Mouse (Mus musculus): ENCODE results near the gene Dgkz. TPM values are rescaled to one million over a fixed set of nuclear protein-coding genes. Genes with fewer than 3 reads are reported as not detected.

Dgkz gene
- polyA plus RNA-seq, 1 experiment from 2014 or later: 39.1 TPM

- Histone ChIP-seq H3K4me3 (peak overlapping the region; percentile 88), H3K4me1 (peaks cover 35% of the 10 kb centered on the region), H3K4me2 (replicated peaks) (peak overlapping the region; percentile 85), H3K27ac (peak overlapping the region; percentile 98), H3K36me3 (peaks cover 25% of the 10 kb centered on the region), H3K9me3 (no peaks in the 10 kb centered on the region), H3K27me3 (no peaks in the 10 kb centered on the region), H3K9ac (peak overlapping the region; percentile 97)
- under 1% methylated on average over 49 of the region's 50 CpGs for WGBS
- ATAC-seq (ENCODE audit: insufficient number of reproducible peaks, insufficient read depth, low FRiP score, low TSS enrichment): peak; percentile 49
These were observed 44.1 kb downstream of the Dgkz start for GRCm38 (mm10) chr2:91931328-91932159.

GRCm38 (mm10) chr2:91930761-91931291 is 44.8 kb downstream of the Dgkz start:
- Histone ChIP-seq H3K27ac (peak overlapping the region; percentile 98), H3K4me3 (peak overlapping the region; percentile 88), H3K27me3 (peaks cover under 1% of the 10 kb centered on the region; the same call in 1 of the 2 replicates), H3K9me3 (no peaks in the 10 kb centered on the region), H3K9ac (peak overlapping the region; percentile 97), H3K4me1 (peaks cover 35% of the 10 kb centered on the region), H3K4me2 (replicated peaks) (peak overlapping the region; percentile 85), H3K36me3 (peaks cover 19% of the 10 kb centered on the region)
- ATAC-seq (ENCODE audit: insufficient number of reproducible peaks, insufficient read depth, low FRiP score, low TSS enrichment): no peak
- WGBS: 1% methylated on average over 23 of the region's 23 CpGs

DNA sequence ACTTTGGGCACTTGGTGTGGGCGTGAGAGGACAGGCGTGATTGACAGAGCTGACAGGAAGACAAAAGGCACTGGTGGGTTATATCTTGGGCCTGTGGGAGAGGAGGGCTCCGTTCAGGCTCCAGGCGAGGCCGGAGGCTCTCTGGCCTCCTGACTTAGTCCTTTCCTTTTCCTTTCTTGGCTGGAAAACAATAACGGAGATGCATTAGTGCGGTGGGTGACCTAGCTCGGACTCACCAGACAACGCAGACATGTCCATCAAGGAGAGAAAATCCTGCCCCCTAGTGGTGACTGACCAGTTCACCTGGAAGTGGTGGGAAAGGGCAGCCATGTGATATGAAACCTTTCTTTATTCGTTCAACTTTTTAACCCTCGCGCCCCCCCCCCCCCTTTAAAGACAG is 45.7 kb downstream of the Dgkz start:
- H3K27ac ChIP-seq: peak overlapping the region; percentile 98
- no peak for ATAC-seq (ENCODE audit: insufficient number of reproducible peaks, insufficient read depth, low FRiP score, low TSS enrichment)
- peaks cover 7% of the 10 kb centered on the region; the same call in 1 of the 2 replicates for H3K27me3 ChIP-seq

DNA sequence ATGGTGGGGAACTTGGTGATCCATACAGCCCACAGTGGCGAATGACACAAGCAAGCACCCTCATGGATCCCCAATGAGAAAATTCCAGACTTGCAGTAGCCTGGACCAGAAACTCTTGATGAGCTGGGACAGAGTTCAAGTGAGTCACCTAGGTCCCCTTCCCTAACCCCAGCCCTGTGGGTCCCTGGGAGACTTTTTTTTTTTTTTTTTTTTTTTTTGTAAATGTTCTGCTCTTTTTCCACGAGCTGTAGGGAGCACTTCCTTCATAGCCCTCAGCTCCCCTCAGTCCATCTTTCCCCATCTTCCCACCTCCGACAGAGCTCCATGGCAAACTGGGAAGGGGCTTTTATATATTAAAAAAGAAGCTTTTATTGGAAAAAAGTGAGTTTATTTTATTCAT is 46.2 kb downstream of the Dgkz start:
- WGBS: 59% methylated on average over 3 of the region's 3 CpGs
- Histone ChIP-seq H3K9ac (peak overlapping the region; percentile 97), H3K4me1 (peaks cover 35% of the 10 kb centered on the region)

More for the DNA sequence above, 45.7 kb downstream of the Dgkz start:
- H3K4me2 ChIP-seq (replicated peaks): peak overlapping the region; percentile 85
- no peaks in the 10 kb centered on the region for H3K9me3 ChIP-seq
- 8% methylated on average over 12 of the region's 12 CpGs for WGBS
- H3K4me3 ChIP-seq: peak overlapping the region; percentile 88
- H3K4me1 ChIP-seq: peaks cover 35% of the 10 kb centered on the region
- H3K36me3 ChIP-seq: peaks cover 18% of the 10 kb centered on the region
- H3K9ac ChIP-seq: peak overlapping the region; percentile 97

DNA sequence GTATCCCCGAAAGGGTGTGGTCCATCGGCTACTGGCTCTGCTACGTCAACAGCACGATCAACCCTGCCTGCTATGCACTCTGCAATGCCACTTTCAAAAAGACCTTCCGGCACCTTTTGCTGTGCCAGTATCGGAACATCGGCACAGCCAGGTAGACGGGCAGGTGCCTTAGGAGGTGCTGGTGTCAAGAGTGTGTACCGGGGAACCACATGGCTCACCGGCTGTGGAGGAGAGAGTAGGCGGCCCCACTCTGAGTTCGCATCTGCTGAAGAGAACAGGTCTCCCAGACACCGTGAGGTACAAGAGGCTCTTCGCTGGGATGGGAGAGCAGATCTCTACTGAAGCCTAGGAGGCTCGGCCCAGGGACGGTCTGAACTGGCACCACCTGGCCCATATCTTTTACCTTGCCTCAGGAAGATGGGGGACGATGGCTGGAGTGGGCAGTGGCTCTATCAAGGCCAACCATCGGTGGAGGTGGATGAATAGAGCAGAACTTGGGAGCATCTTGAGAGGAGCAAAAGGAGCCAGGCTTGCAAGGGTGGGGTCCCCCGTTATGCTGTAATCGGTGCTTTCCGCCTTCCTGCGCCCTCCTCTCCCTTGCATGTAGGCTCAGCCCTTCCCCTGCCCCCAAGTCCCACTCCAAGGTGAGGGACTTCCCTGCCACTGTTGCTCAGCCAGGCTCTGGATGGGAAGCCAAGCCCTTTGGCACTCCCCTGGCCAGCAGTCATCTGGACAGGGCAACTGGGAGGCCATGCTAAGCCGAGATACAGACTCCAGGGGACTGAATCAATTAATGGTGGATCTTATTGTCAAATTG is 46.9 kb downstream of the Dgkz start:
- Histone ChIP-seq H3K36me3 (peaks cover 14% of the 10 kb centered on the region; the same call in 1 of the 2 replicates), H3K4me2 (replicated peaks) (peak overlapping the region; percentile 85; the same call in 1 of the 2 replicates), H3K4me3 (no peak overlapping the region), H3K27ac (no peak overlapping the region), H3K4me1 (peaks cover 30% of the 10 kb centered on the region), H3K9me3 (no peaks in the 10 kb centered on the region), H3K9ac (no peak overlapping the region), H3K27me3 (peaks cover 14% of the 10 kb centered on the region)
- ATAC-seq (ENCODE audit: insufficient number of reproducible peaks, insufficient read depth, low FRiP score, low TSS enrichment): no peak
- WGBS: 74% methylated on average over 23 of the region's 23 CpGs

More for the DNA sequence above, 46.2 kb downstream of the Dgkz start:
- peak overlapping the region; percentile 85 for H3K4me2 ChIP-seq (replicated peaks)
- no peaks in the 10 kb centered on the region for H3K9me3 ChIP-seq
- H3K4me3 ChIP-seq: peak overlapping the region; percentile 88
- H3K36me3 ChIP-seq: peaks cover 14% of the 10 kb centered on the region
- ATAC-seq (ENCODE audit: insufficient number of reproducible peaks, insufficient read depth, low FRiP score, low TSS enrichment): no peak
- no peak overlapping the region for H3K27ac ChIP-seq
- peaks cover 8% of the 10 kb centered on the region; the same call in 1 of the 2 replicates for H3K27me3 ChIP-seq

DNA sequence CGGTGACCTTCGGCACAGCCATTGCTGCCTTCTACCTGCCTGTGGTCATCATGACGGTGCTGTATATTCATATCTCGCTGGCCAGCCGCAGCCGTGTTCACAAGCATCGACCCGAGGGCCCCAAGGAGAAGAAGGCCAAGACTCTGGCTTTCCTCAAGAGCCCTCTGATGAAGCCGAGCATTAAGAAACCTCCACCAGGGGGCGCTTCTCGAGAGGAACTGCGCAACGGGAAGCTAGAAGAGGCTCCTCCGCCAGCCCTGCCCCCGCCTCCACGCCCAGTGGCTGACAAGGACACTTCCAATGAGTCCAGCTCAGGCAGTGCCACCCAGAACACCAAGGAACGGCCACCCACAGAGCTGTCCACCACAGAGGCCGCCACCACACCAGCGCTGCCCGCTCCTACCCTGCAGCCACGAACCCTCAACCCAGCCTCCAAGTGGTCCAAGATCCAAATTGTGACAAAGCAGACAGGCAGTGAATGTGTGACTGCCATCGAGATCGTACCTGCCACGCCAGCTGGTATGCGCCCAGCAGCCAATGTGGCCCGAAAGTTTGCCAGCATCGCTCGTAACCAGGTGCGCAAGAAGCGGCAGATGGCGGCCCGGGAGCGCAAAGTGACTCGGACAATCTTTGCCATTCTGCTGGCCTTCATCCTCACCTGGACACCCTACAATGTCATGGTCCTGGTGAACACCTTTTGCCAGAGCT is 47.7 kb downstream of the Dgkz start:
- peak overlapping the region; percentile 25; the same call in 1 of the 2 replicates for H3K4me2 ChIP-seq (replicated peaks)
- no peaks in the 10 kb centered on the region for H3K9me3 ChIP-seq
- no peak for ATAC-seq (ENCODE audit: insufficient number of reproducible peaks, insufficient read depth, low FRiP score, low TSS enrichment)
- WGBS: 43% methylated on average over 34 of the region's 34 CpGs
- H3K4me3 ChIP-seq: no peak overlapping the region
- no peak overlapping the region for H3K27ac ChIP-seq
- H3K27me3 ChIP-seq: peaks cover 22% of the 10 kb centered on the region
- H3K4me1 ChIP-seq: peaks cover 22% of the 10 kb centered on the region
- H3K36me3 ChIP-seq: peaks cover 14% of the 10 kb centered on the region; the same call in 1 of the 2 replicates
- H3K9ac ChIP-seq: no peak overlapping the region

- Histone ChIP-seq H3K27me3 (peaks cover 32% of the 10 kb centered on the region), H3K9me3 (no peaks in the 10 kb centered on the region), H3K9ac (no peak within 1 kb of the TSS), H3K4me3 (no peak within 1 kb of the TSS), H3K36me3 (peaks cover 14% of the 10 kb centered on the region; the same call in 1 of the 2 replicates), H3K27ac (no peak within 1 kb of the TSS), H3K4me1 (peaks cover 22% of the 10 kb centered on the region), H3K4me2 (replicated peaks) (peak within 1 kb of the TSS; percentile 25; the same call in 1 of the 2 replicates)
- 84% methylated on average over 3 of the region's 3 CpGs for WGBS
- no peak for ATAC-seq (ENCODE audit: insufficient number of reproducible peaks, insufficient read depth, low FRiP score, low TSS enrichment)
These were observed 48.7 kb downstream of the Dgkz start, which contains the start of gene Chrm4 for GRCm38 (mm10) chr2:91926949-91927348. Chrm4 (plus strand) TSS chr2:91927249.

DNA sequence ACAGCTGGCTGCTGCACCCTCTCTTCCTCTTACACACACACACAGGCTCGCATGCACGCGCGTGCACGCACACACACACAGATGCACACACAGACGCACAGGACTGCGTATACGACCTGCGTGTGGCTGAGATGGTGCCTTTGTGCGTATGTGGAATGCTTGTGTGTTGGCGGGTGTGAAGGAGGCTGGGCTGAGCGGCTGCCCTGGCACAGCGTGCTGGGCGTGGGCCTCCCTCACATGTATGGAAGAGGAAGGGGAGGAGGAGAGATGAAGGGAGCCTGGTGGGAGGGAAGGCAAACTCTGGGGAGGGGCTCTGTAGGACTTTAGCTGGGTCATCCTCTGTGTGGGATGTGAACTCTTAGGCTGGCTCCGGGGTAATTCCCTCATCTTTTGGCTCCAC is 50.2 kb downstream of the Dgkz start:
- H3K4me1 ChIP-seq: peaks cover 32% of the 10 kb centered on the region
- H3K27me3 ChIP-seq: peaks cover 47% of the 10 kb centered on the region

GRCm38 (mm10) chr2:91924726-91925125 is 50.9 kb downstream of the Dgkz start:
- WGBS: 64% methylated on average over 1 of the region's 1 CpGs
- ATAC-seq (ENCODE audit: insufficient number of reproducible peaks, insufficient read depth, low FRiP score, low TSS enrichment): no peak
- Histone ChIP-seq H3K27me3 (peaks cover 52% of the 10 kb centered on the region), H3K36me3 (peaks cover 14% of the 10 kb centered on the region; the same call in 1 of the 2 replicates), H3K9ac (no peak overlapping the region), H3K27ac (no peak overlapping the region), H3K4me2 (replicated peaks) (no peak overlapping the region), H3K4me3 (no peak overlapping the region), H3K9me3 (no peaks in the 10 kb centered on the region), H3K4me1 (peaks cover 30% of the 10 kb centered on the region)

More for the DNA sequence above, 50.2 kb downstream of the Dgkz start:
- WGBS: 91% methylated on average over 15 of the region's 15 CpGs
- no peak overlapping the region for H3K4me3 ChIP-seq
- H3K9me3 ChIP-seq: no peaks in the 10 kb centered on the region
- peaks cover 14% of the 10 kb centered on the region; the same call in 1 of the 2 replicates for H3K36me3 ChIP-seq
- ATAC-seq (ENCODE audit: insufficient number of reproducible peaks, insufficient read depth, low FRiP score, low TSS enrichment): no peak
- no peak overlapping the region for H3K9ac ChIP-seq
- no peak overlapping the region for H3K4me2 ChIP-seq (replicated peaks)
- no peak overlapping the region for H3K27ac ChIP-seq

- no peak for ATAC-seq (ENCODE audit: insufficient number of reproducible peaks, insufficient read depth, low FRiP score, low TSS enrichment)
- Histone ChIP-seq H3K9ac (no peak overlapping the region), H3K9me3 (no peaks in the 10 kb centered on the region), H3K4me1 (peaks cover 24% of the 10 kb centered on the region), H3K27ac (no peak overlapping the region), H3K4me3 (peak overlapping the region; percentile 60), H3K36me3 (peaks cover 8% of the 10 kb centered on the region), H3K27me3 (peaks cover 52% of the 10 kb centered on the region), H3K4me2 (replicated peaks) (peak overlapping the region; percentile 91)
- WGBS: 6% methylated on average over 54 of the region's 54 CpGs
These were observed 52.0 kb downstream of the Dgkz start for GRCm38 (mm10) chr2:91923415-91924337.
